Mouse (Mus musculus) right cerebral cortex, postnatal 25 days (tissue): ENCODE data around the gene Rgl2.

Experiments used
- DNase-seq: peaks from one replicate; pipeline ENCODE4 v3.0.0; 2022

The Rgl2 gene

DNA sequence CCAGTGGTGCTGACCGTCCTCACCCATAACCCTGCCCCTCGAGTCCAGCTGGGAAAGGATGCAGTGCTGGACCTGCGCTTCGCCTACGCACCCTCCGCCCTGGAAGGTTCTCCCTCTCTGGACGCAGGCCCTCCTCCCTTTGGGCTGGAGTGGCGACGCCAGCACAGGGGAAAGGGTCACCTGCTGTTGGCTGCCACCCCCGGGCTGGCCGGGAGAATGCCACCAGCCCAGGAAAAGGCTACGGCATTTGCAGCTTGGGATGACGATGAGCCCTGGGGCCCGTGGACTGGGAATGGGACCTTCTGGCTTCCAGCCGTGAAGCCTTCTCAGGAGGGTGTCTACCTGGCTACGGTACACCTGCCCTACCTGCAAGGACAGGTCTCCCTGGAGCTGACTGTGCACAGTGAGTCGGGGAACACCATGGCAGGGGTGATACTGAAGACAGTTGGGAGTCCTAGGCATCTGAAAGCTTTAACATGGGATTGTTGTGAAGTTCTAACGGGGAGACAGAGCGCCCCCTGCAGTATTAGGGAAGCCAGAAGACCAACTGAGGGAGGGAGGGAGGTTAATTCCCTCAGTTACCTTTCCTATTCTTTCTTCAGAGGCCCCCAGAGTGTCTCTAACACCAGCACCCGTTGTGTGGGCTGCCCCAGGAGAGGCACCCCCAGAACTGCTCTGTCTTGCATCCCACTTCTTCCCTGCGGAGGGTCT, 3.8 kb upstream of the Rgl2 start:
- no peak for DNase-seq

GRCm38 (mm10) chr17:33926207-33926932, 3.0 kb upstream of the Rgl2 start:
- DNase-seq = no peak

- DNase-seq = no peak
Observed at GRCm38 (mm10) chr17:33928251-33928947, 944 bp upstream of the Rgl2 start.

DNA sequence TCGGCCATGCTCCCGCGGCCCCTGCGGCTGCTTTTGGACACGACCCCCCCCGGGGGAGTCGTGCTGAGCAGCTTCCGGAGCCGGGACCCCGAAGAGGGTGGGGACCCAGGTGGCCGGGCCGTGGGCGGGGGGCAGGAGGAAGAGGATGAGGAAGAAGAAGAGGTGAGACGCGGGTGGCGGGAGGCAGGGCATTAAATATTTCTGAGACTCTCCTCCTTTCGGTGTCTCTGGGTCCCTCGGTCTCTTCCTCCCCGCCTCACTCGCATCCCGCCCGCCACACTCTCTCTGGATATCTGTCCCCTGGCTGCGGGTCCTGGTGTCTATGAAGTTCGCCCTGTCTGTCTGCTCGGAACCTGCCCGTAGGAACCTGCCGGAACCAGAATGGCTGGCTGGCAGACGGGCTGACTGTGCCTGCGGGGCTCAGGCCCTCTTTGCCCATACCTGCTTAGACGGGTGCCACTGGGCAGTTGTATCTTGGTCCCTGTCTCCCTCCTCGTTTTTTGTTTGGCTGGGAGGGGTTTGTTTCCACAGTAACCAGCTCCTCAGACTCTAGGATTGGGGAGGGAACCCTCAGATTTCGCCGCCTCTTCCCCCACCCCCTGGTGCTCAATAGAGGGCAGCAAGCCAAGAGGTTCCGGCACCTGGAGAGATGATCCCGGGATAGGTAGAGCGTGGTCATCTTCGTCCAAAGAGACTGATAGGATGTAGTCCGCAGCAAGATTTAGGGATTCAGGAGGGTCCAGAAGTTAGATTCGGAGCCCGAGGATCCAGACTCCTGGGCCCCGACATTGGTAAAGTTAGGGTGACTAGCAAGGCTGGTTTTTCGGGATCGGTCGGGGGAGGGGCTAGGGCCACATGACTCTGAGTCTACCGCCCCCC, 1.2 kb downstream of the Rgl2 start:
- peak; percentile 73 for DNase-seq

- DNase-seq = no peak
Observed at GRCm38 (mm10) chr17:33931159-33931866, 2.0 kb downstream of the Rgl2 start.

DNA sequence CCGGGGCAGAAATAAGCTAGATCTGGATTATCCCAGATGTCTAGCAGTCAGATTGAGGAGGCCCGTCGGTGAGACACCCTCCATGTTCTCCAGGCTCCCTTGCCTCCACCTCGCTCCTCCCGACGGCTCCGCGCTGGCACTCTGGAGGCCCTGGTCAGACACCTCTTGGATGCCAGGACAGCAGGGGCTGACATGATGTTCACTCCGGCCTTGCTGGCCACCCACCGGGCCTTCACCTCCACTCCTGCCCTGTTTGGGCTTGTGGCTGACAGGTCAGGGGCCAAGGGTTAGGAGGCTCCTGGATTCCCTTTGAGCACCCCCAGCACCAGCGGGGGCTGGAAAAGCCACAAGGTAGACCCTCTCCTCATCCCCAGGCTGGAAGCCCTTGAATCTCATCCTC, 2.6 kb downstream of the Rgl2 start:
- no peak for DNase-seq

- DNase-seq = no peak
Observed at GRCm38 (mm10) chr17:33932448-33932847, 3.1 kb downstream of the Rgl2 start.

DNA sequence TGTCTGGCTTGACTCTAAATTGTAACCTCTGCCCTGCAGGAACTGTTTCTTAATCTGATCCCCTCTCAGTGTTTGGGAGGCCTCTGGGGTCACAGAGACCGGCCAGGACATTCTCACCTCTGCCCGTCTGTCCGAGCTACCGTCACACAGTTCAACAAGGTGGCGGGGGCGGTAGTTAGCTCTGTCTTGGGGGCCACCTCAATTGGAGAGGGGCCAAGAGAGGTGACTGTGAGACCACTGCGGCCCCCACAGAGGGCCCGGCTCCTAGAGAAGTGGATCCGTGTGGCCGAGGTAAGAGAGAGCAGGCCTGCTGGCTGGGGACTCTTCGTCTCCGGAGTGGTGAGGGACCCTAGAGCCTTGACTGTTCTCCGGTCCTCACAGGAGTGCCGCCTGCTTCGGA, 3.6 kb downstream of the Rgl2 start:
- DNase-seq = no peak

DNA sequence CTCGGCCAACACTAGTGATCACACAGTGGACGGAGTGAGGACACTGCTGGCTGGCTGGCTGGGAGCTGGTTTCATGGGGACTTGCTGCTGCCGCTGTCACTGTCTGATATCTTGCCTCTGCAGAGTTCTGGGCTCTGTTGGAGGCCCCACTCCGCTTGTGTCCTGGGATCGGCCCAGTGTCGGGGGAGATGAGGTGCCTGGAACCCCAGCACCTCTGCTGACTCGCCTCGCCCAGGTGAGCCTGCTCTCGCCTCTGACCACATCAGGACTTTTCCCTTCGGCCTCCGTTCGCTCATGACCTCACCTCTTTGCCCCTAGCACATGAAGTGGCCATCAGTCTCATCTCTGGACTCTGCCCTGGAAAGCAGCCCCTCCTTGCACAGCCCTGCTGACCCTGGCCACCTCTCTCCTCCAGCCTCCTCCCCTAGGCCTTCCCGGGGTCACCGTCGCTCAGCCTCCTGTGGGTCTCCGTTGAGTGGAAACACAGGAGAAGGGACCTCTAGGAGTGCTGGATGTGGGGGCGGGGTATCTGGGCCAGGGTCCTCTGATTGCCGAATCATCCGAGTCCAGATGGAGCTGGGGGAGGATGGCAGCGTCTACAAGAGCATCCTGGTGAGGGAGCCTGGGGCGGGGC, 6.2 kb downstream of the Rgl2 start:
- DNase-seq = no peak

DNA sequence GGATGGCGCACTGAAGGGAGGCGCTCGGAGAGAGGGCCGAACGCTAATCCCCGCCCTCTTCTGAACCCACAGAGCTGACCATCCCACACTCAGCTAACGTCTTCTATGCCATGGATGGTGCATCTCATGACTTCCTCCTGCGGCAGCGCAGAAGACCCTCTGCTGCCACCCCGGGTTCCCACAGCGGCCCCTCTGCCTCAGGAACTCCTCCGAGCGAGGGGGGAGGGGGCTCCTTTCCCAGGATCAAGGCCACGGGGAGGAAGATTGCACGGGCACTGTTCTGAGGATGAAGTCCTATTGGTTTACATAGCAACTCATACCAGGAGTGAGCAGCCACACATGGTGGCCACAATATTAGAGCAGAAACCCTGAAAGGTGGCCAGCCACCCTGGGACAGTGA, 7.7 kb downstream of the Rgl2 start:
- DNase-seq = no peak

GRCm38 (mm10) chr17:33938783-33939182, 9.4 kb downstream of the Rgl2 start:
- no peak for DNase-seq

DNA sequence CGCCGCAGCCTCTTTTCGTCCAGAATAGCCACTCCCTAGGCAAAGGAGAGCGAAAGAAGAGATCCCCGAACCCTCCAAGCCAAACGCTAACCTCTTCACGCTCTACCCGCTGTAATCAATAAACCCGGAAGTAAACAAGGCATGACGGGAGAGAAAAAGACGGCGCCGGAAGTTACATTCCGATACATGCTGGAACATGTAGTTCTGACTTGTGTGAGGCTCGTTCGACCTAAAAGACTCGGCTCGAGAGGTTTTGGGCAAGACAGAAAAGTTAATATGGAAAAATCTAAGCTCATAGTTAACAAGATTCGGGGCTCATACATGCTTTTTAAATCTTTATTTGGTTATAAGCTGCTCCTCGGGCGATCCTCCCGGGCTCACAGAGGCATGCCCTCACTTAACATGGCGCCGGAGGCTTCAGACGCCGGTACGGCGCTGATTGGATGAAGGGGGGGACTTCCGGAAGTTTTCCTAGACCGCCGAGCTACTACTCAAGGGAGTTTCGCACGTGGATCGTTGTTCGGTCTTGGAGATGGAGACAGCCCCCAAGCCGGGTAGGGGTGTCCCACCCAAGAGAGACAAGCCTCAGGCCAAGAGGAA, 11.0 kb downstream of the Rgl2 start, which contains the start of the genes Pfdn6 and Wdr46:
Gene Pfdn6 (minus strand): TSS at position 138 of the 600 bp plus-strand sequence.
Gene Wdr46 (plus strand): TSS at position 455 of the 600 bp plus-strand sequence.
- peak; percentile 85 for DNase-seq

GRCm38 (mm10) chr17:33940981-33941380, 11.6 kb downstream of the Rgl2 start:
- DNase-seq = no peak

- no peak for DNase-seq
Observed at GRCm38 (mm10) chr17:33941381-33941780, 12.0 kb downstream of the Rgl2 start.

DNA sequence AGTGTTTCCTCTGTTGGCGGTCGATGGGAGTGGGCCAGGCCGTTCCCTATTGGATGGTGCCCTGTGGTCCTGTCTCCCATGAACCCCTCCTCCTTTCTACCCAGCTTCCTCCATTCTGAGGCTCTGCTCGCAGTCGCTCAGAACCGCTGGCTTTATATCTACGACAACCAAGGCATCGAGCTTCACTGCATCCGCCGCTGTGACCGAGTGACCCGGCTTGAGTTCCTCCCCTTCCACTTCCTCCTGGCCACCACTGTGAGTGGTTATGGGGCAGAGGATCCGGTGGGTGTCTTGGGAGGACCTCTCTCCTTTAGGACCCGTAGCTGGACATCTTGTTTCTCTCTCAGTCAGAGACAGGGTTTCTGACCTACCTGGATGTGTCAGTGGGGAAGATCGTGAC, 14.1 kb downstream of the Rgl2 start:
- no peak for DNase-seq

DNA sequence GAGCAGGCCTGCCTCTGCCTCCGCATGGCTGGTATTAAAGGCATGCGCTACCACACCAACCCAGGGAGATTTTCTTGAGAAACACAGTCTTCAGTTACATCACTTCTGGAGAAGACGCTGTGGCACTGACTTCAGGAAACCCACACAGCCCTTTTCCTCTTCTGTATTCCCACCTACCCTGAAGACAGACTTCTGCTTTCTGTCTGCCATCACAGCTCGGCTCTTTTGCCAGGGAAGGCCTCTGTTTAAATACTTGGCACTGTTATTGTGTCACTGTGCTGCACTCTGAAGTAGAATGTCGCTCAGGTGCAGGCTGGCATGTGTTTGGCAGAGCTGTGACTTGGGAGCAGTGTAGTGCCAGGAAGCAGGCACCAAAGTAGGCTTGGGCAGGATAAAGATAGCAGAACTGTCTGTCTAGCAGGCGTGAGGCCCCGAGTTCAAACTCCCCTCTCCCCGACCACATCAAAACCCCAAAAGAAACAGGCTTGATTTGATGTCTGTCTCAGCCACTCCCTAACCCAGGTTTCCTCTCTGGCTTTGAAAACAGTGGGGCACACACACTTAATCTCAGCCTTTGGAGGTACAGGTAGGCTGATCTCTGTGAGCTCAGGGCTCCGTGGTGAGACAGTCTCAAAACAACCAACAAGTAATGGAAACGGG, 18.2 kb downstream of the Rgl2 start:
- no peak for DNase-seq

DNA sequence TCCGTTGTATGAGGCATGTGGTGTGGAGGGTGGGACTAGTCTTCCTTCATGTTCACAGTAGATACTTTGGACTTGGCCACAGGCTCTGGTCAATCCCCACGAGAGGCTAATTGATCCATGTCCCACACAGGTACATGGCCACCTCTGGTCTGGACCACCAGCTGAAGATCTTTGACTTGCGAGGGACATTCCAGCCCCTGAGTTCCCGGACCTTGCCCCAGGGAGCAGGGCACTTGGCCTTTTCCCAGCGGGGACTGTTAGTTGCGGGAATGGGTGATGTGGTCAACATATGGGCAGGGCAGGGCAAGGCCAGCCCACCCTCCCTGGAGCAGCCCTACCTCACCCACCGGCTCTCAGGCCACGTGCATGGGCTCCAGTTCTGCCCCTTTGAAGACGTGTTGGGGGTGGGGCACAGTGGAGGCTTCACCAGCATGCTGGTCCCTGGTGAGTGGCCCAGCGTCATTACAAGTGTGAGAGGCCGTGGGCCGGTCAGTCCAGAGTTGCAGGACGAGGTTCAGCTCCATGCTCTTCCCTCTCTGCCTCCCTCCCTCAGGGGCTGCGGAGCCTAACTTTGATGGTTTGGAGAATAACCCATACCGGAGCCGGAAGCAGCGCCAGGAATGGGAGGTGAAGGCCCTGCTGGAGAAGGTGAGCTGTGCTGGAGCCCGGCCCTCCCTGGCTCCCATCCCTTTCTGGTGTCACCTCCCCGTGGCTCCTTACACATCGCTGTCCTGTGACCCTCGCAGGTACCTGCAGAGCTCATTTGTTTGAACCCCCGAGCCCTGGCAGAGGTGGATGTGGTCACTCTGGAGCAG, 19.0 kb downstream of the Rgl2 start:
- DNase-seq = no peak

GRCm38 (mm10) chr17:33948905-33949537, 19.7 kb downstream of the Rgl2 start:
- no peak for DNase-seq

- DNase-seq = no peak
Observed at GRCm38 (mm10) chr17:33950131-33950625, 20.8 kb downstream of the Rgl2 start.
